Comparison of ENCODE assay signal across 22 mouse cellular contexts in the genomic region with DNA sequence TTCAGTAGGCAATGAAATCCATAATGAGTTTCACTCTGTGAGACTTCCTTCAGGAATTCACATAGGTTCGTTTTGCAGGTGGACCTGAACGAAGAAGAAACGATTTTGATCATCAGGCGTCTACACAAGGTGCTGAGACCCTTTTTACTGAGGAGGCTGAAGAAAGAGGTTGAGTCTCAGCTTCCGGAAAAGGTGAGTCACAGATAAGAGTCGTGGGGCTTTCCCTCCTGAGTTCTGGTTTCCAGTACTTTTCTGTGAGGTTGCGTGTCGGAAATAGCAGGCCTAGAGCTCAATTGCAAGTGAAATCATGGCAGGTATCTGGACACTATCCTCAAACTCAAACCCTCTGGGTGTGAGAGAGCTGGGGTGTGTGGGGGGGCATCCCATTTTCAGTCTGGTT.
"Had no signal": no experiment of that assay in that cellular context is flagged by ENCODE, and none has a peak within 500 bp of the region (broad histone marks: within the 10 kb centered on the region; RNA-seq: fewer than 3 reads in every experiment).

No protein-coding gene starts in this region.

- H3K4me3 ChIP-seq: kidney, embryonic 15.5 days; left cerebral cortex, adult 2 months; limb, embryonic 12.5 days; limb, embryonic 15.5 days; midbrain, embryonic 12.5 days; midbrain, embryonic 15.5 days; neural tube, embryonic 13.5 days; stomach, embryonic 15.5 days had no signal

- DNase-seq: kidney, adult 8-10 months; kidney, postnatal 10 days; kidney, postnatal 36 days; layer of hippocampus, postnatal 36 days; left cerebral cortex, postnatal 4 days; liver, postnatal 0 days; lung, embryonic 14.5 days; retina, postnatal 1 day; right cerebral cortex, postnatal 25 days; thymus, postnatal 36 days had no signal

- ATAC-seq: liver, postnatal 0 days; lung, postnatal 0 days; midbrain, embryonic 15.5 days had no signal

- H3K4me2 ChIP-seq: kidney, embryonic 15.5 days; limb, embryonic 12.5 days; limb, embryonic 15.5 days; liver, embryonic 11.5 days; lung, embryonic 14.5 days; midbrain, embryonic 12.5 days; midbrain, embryonic 15.5 days; neural tube, embryonic 13.5 days; stomach, embryonic 15.5 days had no signal

- H3K27me3 ChIP-seq: kidney, embryonic 15.5 days; limb, embryonic 12.5 days; limb, embryonic 15.5 days; midbrain, embryonic 12.5 days; midbrain, embryonic 15.5 days; neural tube, embryonic 13.5 days; stomach, embryonic 15.5 days had no signal

- H3K4me1 ChIP-seq: kidney, embryonic 15.5 days; limb, embryonic 15.5 days; stomach, embryonic 15.5 days had no signal

- H3K27ac ChIP-seq: kidney, embryonic 15.5 days; left cerebral cortex, adult 2 months; limb, embryonic 12.5 days; limb, embryonic 15.5 days; liver, embryonic 14.5 days; macrophage; midbrain, embryonic 12.5 days; midbrain, embryonic 15.5 days; neural tube, embryonic 13.5 days; stomach, embryonic 15.5 days had no signal

- H3K9me3 ChIP-seq: kidney, embryonic 15.5 days; limb, embryonic 12.5 days; limb, embryonic 15.5 days; midbrain, embryonic 12.5 days; midbrain, embryonic 15.5 days; neural tube, embryonic 13.5 days; stomach, embryonic 15.5 days had no signal

- H3K9ac ChIP-seq: kidney, embryonic 15.5 days; limb, embryonic 12.5 days; limb, embryonic 15.5 days; liver, embryonic 14.5 days; liver, postnatal 0 days; lung, embryonic 14.5 days; midbrain, embryonic 12.5 days; midbrain, embryonic 15.5 days; neural tube, embryonic 13.5 days; stomach, embryonic 15.5 days had no signal
